ENCODE assay signal across 9 mouse cellular contexts in the genomic region with DNA sequence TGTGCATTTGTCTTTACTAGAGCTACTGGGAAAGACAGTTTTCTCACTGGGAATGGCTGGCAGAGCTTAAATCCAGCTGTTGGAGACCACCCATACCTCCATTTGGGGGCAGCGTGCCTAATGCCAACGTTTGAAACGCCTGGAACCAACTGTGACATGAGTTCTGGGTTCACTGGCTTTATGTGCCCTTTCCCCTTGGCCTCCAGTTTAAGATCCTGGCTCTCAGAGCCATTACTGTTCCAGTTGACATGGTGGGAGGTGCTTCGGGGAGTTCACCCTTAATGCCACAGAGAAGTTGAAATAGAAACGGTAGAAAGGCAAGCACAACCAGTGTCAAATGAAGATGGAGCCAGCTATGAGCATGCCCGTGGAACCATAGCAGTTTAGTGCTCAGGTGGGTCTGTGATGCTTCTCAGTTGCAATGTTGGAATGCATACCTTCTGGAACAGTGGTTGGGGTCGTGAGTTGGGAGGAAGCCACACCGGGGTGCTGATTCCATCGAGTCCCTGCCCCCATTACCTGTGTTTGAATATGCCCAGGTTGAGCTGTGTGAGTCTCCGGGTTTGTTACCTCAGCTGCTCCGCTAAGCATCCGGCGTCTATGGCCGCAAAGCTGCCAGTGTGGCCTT. TPM values are rescaled to one million over a fixed set of nuclear protein-coding genes. Genes with fewer than 3 reads are reported as not detected.
A peak's percentile ranks its signal among the peaks of the same experiment; 100 is the strongest.
DNase-seq lines count a peak whose midpoint lies in the region; ATAC-seq lines count a peak whose summit lies in the region.
"Had no signal": no experiment of that assay in that cellular context is flagged by ENCODE, and none has a peak within 500 bp of the region (broad histone marks: within the 10 kb centered on the region; RNA-seq: fewer than 3 reads in every experiment).

No protein-coding gene starts in this region.

- peak overlapping the region; percentile 70 for H3K4me3 ChIP-seq in kidney, embryonic 15.5 days (replicated peaks)
- H3K4me3 ChIP-seq in hindbrain, embryonic 12.5 days: peak overlapping the region; percentile 63
- H3K4me3 ChIP-seq in midbrain, embryonic 14.5 days (replicated peaks; ENCODE audit: low read depth, low read length): peak overlapping the region; percentile 69

- ATAC-seq in kidney, embryonic 15.5 days (replicated peaks; ENCODE audit: low FRiP score): no peak
- ATAC-seq in common myeloid progenitor, adult 5-6 weeks (replicated peaks; ENCODE audit: low read depth, poor library complexity, severe bottlenecking): 0 out of 2 replicates have a peak, but pooled peaks have one; percentile 2
- peak; percentile 0; the same call in 1 of the 2 replicates for ATAC-seq in hindbrain, embryonic 12.5 days (ENCODE audit: low FRiP score)
- ATAC-seq in midbrain, embryonic 14.5 days (ENCODE audit: low FRiP score, low TSS enrichment): peak; percentile 1; the same call in 1 of the 2 replicates
- ATAC-seq: Patski had no signal

- peak overlapping the region; percentile 69; the same call in 1 of the 2 replicates for H3K27ac ChIP-seq in kidney, embryonic 15.5 days
- peak overlapping the region; percentile 96 for H3K27ac ChIP-seq in hindbrain, embryonic 12.5 days
- peak overlapping the region; percentile 97 for H3K27ac ChIP-seq in midbrain, embryonic 14.5 days (replicated peaks; ENCODE audit: low read depth, low read length)

- H3K27me3 ChIP-seq in kidney, embryonic 15.5 days: no peaks in the 10 kb centered on the region
- H3K27me3 ChIP-seq in hindbrain, embryonic 12.5 days: peaks cover 5% of the 10 kb centered on the region; the same call in 1 of the 2 replicates
- H3K27me3 ChIP-seq in midbrain, embryonic 14.5 days (ENCODE audit: control insufficient read depth, insufficient read depth, low read length): no peaks in the 10 kb centered on the region
- H3K27me3 ChIP-seq: Patski had no signal

- peak overlapping the region; percentile 98 for H3K4me2 ChIP-seq in kidney, embryonic 15.5 days
- H3K4me2 ChIP-seq in hindbrain, embryonic 12.5 days (replicated peaks): peak overlapping the region; percentile 80
- H3K4me2 ChIP-seq in midbrain, embryonic 14.5 days (ENCODE audit: low read length): peak overlapping the region; percentile 91

- peak overlapping the region; percentile 70 for H3K9ac ChIP-seq in kidney, embryonic 15.5 days
- H3K9ac ChIP-seq in hindbrain, embryonic 12.5 days: peak overlapping the region; percentile 81
- peak overlapping the region; percentile 91 for H3K9ac ChIP-seq in midbrain, embryonic 14.5 days (replicated peaks; ENCODE audit: low read length)

- no peaks in the 10 kb centered on the region for H3K9me3 ChIP-seq in kidney, embryonic 15.5 days (replicated peaks)
- no peaks in the 10 kb centered on the region for H3K9me3 ChIP-seq in hindbrain, embryonic 12.5 days (replicated peaks)
- no peaks in the 10 kb centered on the region for H3K9me3 ChIP-seq in midbrain, embryonic 14.5 days (ENCODE audit: control insufficient read depth, low read length)

- 6% methylated on average over 14 of the region's 14 CpGs for WGBS in kidney, embryonic 15.5 days
- 7% methylated on average over 14 of the region's 14 CpGs for WGBS in hindbrain, embryonic 12.5 days
- WGBS in midbrain, embryonic 14.5 days: 6% methylated on average over 14 of the region's 14 CpGs

- H3K36me3 ChIP-seq in kidney, embryonic 15.5 days: peaks cover 37% of the 10 kb centered on the region
- peaks cover 35% of the 10 kb centered on the region for H3K36me3 ChIP-seq in hindbrain, embryonic 12.5 days
- H3K36me3 ChIP-seq in midbrain, embryonic 14.5 days (ENCODE audit: control insufficient read depth, insufficient read depth, low read length): peaks cover 32% of the 10 kb centered on the region

- peaks cover 23% of the 10 kb centered on the region for H3K4me1 ChIP-seq in kidney, embryonic 15.5 days
- peaks cover 37% of the 10 kb centered on the region for H3K4me1 ChIP-seq in hindbrain, embryonic 12.5 days
- peaks cover 39% of the 10 kb centered on the region for H3K4me1 ChIP-seq in midbrain, embryonic 14.5 days (ENCODE audit: control insufficient read depth, insufficient read depth, low read length)

- no peak for DNase-seq in kidney, adult 11 months
- no peak for DNase-seq in midbrain, embryonic 14.5 days
- no peak for DNase-seq in frontal cortex, postnatal 10 days (ENCODE audit: low spot score in 2 of 2)
- DNase-seq in adrenal gland, adult 8-10 months: no peak
- no peak for DNase-seq in gastrocnemius, postnatal 10 days

RNA-seq across cellular contexts. Expression of a gene that starts 0.6 kb away (rescaled TPM):
- 0.70 and 0.75 TPM in 2 replicates for polyA plus RNA-seq in kidney, embryonic 15.5 days (2015; fragmentation: Nextera tagmentation; extraction: Ambion mirVana)
- 0.27 TPM in 1 of 2 replicates, not detected in the other for total RNA-seq in common myeloid progenitor, adult 5-6 weeks (2017)
- 1.1 and 1.5 TPM in 2 replicates for polyA plus RNA-seq in hindbrain, embryonic 12.5 days (2016; fragmentation: Nextera tagmentation; extraction: Ambion mirVana)
- polyA plus RNA-seq in midbrain, embryonic 14.5 days (2014; fragmentation: Nextera tagmentation; extraction: Ambion mirVana): 7.0 and 34.3 TPM in 2 replicates
- total RNA-seq in adrenal gland, adult 8-10 months (2022): 1 to 10 TPM; 2.3 to 4.3 (median 3.7) TPM
- 1 to 10 TPM; 2.1 to 2.5 TPM for total RNA-seq in gastrocnemius, postnatal 10 days (2021)

RNA-seq across cellular contexts. Expression of a gene that starts 18.6 kb away (rescaled TPM):
- 41.6 and 45.9 TPM in 2 replicates for polyA plus RNA-seq in kidney, embryonic 15.5 days (2015; fragmentation: Nextera tagmentation; extraction: Ambion mirVana)
- 68.9 and 84.5 TPM in 2 replicates for total RNA-seq in common myeloid progenitor, adult 5-6 weeks (2017)
- 48.9 and 54.4 TPM in 2 replicates for polyA plus RNA-seq in hindbrain, embryonic 12.5 days (2016; fragmentation: Nextera tagmentation; extraction: Ambion mirVana)
- polyA plus RNA-seq in midbrain, embryonic 14.5 days (2014; fragmentation: Nextera tagmentation; extraction: Ambion mirVana): 41.8 and 44.0 TPM in 2 replicates
- 10 to 100 TPM; 36.0 to 55.3 (median 48.6) TPM for total RNA-seq in adrenal gland, adult 8-10 months (2022)
- 10 to 100 TPM; 17.4 to 22.3 TPM for total RNA-seq in gastrocnemius, postnatal 10 days (2021)

RNA-seq across cellular contexts. Expression of a gene that starts 24.4 kb away (rescaled TPM):
- 168 and 193 TPM in 2 replicates for polyA plus RNA-seq in kidney, embryonic 15.5 days (2015; fragmentation: Nextera tagmentation; extraction: Ambion mirVana)
- 1.1 and 5.3 TPM in 2 replicates for total RNA-seq in common myeloid progenitor, adult 5-6 weeks (2017)
- polyA plus RNA-seq in hindbrain, embryonic 12.5 days (2016; fragmentation: Nextera tagmentation; extraction: Ambion mirVana): 585 and 628 TPM in 2 replicates
- polyA plus RNA-seq in midbrain, embryonic 14.5 days (2014; fragmentation: Nextera tagmentation; extraction: Ambion mirVana): 509 and 557 TPM in 2 replicates
- total RNA-seq in adrenal gland, adult 8-10 months (2022): 10 to 100 TPM; 13.6 to 33.8 (median 24.0) TPM
- 10 to 100 TPM; 52.6 to 71.2 TPM for total RNA-seq in gastrocnemius, postnatal 10 days (2021)

RNA-seq across cellular contexts. Expression of a gene that starts 36.9 kb away (rescaled TPM):
- 0.59 and 2.1 TPM in 2 replicates for polyA plus RNA-seq in kidney, embryonic 15.5 days (2015; fragmentation: Nextera tagmentation; extraction: Ambion mirVana)
- total RNA-seq in common myeloid progenitor, adult 5-6 weeks (2017): not detected in 2 replicates
- polyA plus RNA-seq in hindbrain, embryonic 12.5 days (2016; fragmentation: Nextera tagmentation; extraction: Ambion mirVana): 0.16 TPM in 1 of 2 replicates, not detected in the other
- polyA plus RNA-seq in midbrain, embryonic 14.5 days (2014; fragmentation: Nextera tagmentation; extraction: Ambion mirVana): not detected in 2 replicates
- under 1 TPM in 3 of 4 experiments, not detected in 1; 0.17 to 0.71 (median 0.43) TPM for total RNA-seq in adrenal gland, adult 8-10 months (2022)
- under 1 TPM in 1 of 2 experiments, not detected in 1; 0.34 TPM for total RNA-seq in gastrocnemius, postnatal 10 days (2021)
- polyA plus RNA-seq: Patski had no signal

RNA-seq across cellular contexts. Expression of a gene that starts 48.5 kb away (rescaled TPM):
- not detected in 2 replicates for polyA plus RNA-seq in kidney, embryonic 15.5 days (2015; fragmentation: Nextera tagmentation; extraction: Ambion mirVana)
- total RNA-seq in common myeloid progenitor, adult 5-6 weeks (2017): not detected in 2 replicates
- not detected in 2 replicates for polyA plus RNA-seq in hindbrain, embryonic 12.5 days (2016; fragmentation: Nextera tagmentation; extraction: Ambion mirVana)
- 0.59 TPM in 1 of 2 replicates, not detected in the other for polyA plus RNA-seq in midbrain, embryonic 14.5 days (2014; fragmentation: Nextera tagmentation; extraction: Ambion mirVana)
- not detected for total RNA-seq in adrenal gland, adult 8-10 months (2022)
- not detected for total RNA-seq in gastrocnemius, postnatal 10 days (2021)
- polyA plus RNA-seq: Patski had no signal
